Mouse (Mus musculus) erythroblast, embryonic 14.5 days (primary cell): Measurements from ENCODE around the gene Zc3h12b.

Experiments
- GATA1 ChIP-seq: IDR thresholded peaks from 2 replicates; pipeline ENCODE4 v1.6.1; 2012; ENCODE audit warnings: low read length, inconsistent platforms, mixed read lengths
- TAL1 ChIP-seq: IDR thresholded peaks from 3 replicates; pipeline ENCODE4 v1.6.1; 2012; ENCODE audit warnings: low read length, inconsistent platforms, mixed read lengths

DNA sequence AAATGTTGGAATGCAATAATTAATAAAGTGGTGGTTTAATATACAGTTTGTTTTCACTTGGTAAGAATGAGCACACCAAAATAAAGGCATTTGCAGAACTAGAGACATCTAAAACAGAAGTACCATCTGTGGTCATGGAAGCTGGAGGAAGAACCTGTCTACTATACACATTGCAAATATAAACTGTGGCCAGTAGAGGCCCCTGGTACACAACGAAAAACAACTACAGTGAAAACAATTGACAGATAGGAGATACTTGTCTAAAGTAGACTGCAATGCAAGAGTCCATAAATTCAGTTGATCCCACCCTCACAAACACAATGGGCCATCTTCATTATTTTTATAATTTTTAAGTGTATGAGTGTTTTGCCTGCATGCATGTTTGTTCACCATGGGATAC lies 24.4 kb upstream of the Zc3h12b start:
- TF ChIP-seq GATA1: no peak
- no peak for TF ChIP-seq TAL1
